Mouse (Mus musculus): Measurements from ENCODE around the gene Rpl23. TPM values are rescaled to one million over a fixed set of nuclear protein-coding genes. Genes with fewer than 3 reads are reported as not detected.

The Rpl23 gene
- 100 to 1,000 TPM; 958 to 975 TPM for total RNA-seq (2021)
- long read RNA-seq, experiment 1, transcript Rpl23-203 (2 exons, 480 nt) = minor isoform, 66 of 641 reads
- long read RNA-seq, experiment 1, transcript Rpl23-201 (5 exons, 1,059 nt) = major isoform, 324 of 641 reads
- long read RNA-seq, experiment 1, partial matches to known transcripts = 249 of 641 reads
- long read RNA-seq, experiment 1, other reads (novel, unspliced or antisense) = 2 of 641 reads
- long read RNA-seq, experiment 2, transcript Rpl23-203 (2 exons, 480 nt) = minor isoform, 14 of 350 reads
- long read RNA-seq, experiment 2, transcript Rpl23-201 (5 exons, 1,059 nt) = major isoform, 238 of 350 reads
- long read RNA-seq, experiment 2, partial matches to known transcripts = 95 of 350 reads
- long read RNA-seq, experiment 2, other reads (novel, unspliced or antisense) = 3 of 350 reads

- DNase-seq = peak; percentile 100
Measured at GRCm38 (mm10) chr11:97781832-97782563, at the start of gene Rpl23. Gene Rpl23 (minus strand): TSS chr11:97782437.

DNA sequence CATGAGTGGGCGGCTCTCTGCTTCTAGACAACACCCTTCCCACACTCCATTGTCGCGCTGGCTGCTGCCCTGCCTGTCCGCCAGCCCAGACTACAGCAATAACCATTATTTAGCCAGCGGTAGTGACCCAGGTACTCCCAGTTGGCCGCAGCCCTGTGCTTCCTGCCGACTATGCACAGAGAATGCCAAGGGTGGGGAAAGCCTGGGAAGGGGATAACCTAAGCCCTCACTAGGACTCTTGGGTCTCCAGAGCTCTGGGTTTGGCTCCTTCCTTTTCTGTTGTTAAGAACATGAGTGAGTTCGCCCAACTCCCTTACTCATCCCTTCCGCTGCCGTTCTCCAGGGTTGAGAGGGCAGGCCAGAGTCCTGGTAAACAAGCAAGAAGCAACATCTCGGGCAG is 49.8 kb upstream of the Rpl23 start:
- peak; percentile 40 for DNase-seq

DNA sequence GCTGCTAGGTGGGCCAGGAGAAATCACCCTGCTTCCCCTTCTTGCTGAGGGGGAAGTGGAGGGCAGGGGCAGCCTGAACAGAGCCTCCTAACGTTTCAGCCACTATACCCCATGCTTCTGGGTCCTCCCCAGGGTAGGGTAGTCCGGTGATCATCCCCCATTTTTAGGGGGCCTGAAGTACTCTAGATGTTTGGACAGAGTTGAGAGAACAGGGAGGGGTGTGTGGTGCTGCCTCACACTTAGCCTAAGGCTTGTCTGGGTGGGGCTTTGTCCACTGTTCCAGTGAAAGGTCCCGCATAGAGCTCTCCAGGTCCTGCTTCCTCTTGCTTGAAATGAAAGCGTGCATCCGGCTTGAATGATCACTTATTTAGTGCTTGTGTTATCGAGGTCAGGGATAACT is 48.3 kb upstream of the Rpl23 start:
- DNase-seq = no peak

GRCm38 (mm10) chr11:97829913-97830476 is 47.8 kb upstream of the Rpl23 start:
- no peak for DNase-seq

DNA sequence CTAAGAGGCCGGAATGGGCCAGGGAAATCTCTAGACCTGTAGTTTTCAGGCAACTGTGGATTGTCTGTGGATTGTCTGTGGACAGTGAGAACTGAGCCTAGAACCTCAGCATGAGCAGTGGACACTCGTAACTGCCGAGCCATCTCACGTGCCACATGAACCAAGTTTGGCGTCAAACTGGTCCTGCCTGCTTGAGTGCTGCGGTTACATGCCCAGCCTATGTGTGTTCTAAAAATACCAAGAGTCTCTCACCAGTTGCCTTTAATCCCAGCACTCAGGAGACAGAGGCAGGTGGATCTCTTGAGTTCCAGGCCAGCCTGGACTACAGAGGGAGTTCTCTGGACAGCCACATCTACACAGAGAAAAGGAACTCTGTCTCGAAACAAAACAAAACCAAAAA is 47.1 kb upstream of the Rpl23 start:
- no peak for DNase-seq

- DNase-seq = no peak
Measured at GRCm38 (mm10) chr11:97827654-97828053, 45.4 kb upstream of the Rpl23 start.

DNA sequence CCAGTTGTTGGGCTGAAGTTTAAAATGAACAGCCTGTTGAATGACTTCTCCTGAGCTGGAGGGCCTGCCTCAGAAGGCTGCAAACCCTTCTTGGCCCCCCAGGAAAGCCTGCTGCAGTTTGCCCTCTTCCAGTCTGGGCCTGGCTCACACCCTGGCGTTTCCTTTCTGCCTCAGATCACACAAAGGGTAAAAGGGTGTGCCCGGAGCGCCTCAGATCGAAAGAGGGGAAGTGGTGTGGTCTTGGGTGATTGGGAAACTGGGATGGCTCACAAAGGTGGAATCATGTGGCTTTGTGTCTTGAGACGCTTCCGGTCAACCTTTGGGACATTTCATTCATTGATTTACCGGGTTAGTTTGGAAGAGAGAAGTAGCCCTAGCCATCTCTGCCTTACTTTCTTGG is 44.2 kb upstream of the Rpl23 start:
- no peak for DNase-seq

DNA sequence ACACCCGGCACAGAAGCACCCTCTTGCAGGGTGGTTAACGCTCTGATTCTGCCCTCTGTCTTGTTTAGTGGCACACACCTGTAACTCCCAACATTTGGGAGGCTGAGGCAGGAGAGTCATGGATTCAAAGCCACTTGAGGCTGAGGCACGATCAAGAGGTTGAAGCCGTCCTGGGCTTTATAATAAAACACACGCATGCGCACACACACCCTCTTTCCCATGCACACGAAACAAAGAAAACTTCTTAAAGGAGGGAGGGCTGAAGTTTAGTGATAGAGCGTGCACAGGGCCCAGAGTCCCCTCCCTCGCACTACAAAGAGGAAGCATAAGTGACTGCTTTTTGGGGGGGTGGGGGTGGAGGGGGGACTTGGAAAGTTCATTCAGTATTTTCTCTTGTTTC is 43.7 kb upstream of the Rpl23 start:
- no peak for DNase-seq

DNA sequence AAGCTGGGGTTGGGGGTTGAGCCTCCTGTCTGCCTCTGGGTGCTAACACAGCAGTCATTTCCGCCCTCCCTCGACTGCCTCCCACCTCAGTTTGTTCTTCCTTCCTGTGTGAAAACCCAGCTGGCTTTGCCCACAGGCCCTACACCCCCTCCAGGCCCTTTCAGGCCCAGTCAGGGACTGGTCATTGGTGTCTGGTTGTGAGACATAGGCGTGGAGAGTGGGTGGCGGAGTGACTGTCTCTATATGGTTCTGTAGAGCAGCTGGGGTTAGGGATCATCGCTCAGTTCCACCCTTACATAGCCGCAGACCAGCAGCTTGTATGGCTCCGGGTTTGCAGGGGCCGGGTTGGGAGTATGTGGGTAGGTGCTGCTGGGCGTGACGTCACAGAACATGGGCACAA is 43.1 kb upstream of the Rpl23 start:
- DNase-seq = no peak

DNA sequence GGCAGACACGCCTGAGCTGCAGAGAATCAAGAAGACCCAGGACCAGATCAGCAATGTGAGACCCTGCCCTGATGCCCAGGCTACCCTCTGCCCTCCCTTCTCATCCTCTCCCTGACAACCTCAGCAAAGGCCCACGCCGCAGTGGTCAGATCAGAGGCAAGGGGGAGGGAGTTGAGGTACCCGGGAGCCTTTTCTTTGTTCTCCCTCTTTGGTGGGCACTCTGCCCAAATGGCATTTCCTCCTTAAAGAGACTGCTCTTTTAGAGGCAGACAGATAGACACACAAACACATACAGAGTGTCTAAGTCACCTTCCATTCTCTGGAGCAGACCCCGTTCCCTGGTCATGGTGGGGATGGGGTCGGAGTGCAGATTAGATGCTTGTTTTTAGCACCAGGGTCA is 42.7 kb upstream of the Rpl23 start:
- DNase-seq = no peak

- DNase-seq = no peak
Measured at GRCm38 (mm10) chr11:97824168-97824567, 41.9 kb upstream of the Rpl23 start.

- DNase-seq = no peak
Measured at GRCm38 (mm10) chr11:97822840-97823603, 40.8 kb upstream of the Rpl23 start.

DNA sequence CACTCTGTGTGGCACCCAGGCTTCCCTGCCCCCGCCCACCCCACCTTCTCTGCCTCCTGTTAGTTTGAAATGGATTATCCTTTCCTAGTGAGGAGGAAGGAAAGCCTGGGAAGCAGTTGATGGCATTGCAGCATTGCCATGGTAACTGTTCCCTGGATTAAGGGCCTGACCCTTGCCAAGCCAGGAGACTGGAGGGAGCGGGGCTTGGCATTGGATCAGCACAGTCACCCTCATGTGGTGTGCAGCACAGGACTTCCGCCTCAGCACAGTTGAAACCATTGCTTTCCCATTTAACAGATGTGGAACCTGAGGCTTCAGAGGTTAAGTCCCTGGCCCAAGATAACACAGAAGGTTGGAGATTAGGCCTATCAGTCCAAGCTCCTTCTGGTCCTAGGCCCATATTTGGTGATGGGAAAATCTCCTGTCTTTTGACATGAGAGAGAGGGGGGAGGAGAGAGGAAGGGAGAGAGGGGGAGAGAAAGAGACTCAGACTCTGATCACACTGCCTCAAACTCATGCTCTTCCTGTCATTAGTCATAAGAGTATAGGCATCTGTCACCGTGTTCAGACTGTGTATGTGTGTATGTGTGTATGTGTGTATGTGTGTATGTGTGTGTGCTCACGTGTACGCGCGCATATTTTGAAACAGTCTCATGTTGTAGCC is 39.3 kb upstream of the Rpl23 start:
- DNase-seq = no peak

DNA sequence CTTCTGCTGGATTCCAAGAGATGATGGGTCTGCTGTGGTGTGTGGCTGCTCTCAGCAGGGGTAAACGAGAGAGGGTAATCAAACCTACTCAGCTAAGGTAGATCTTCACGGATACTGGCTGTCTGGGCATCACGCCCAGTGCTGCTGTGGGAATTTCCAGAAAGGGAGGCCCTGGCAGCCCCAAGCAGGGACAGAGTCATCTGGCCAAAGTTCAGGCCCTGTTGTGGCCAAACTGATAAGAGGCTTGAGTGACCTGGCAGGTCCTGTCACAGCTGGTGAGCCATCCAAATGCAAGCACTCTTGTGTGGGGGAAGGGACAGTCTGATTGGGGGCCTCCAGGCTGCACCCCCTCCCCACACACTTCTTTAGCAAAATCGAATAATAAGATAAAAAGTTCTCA is 38.6 kb upstream of the Rpl23 start:
- peak; percentile 89 for DNase-seq

DNA sequence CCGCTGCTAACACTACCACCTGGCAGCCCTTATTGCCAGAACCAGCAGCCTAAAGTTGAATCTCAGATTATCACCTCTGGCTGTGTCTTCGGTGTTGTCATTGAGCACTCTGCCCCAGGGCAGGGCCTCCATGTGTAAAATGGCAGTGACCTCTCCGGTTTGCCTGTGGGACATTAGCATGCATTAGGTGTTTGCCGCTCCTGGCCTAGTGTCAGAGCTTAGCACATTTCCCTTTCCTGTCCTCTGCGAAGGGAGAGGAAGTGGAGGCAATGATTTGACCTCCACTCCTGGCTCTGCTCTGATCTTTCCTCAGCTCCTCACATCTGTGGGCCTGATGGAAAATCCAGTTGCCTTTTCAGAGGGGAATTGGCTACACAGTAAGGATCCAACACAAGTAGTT is 37.7 kb upstream of the Rpl23 start:
- no peak for DNase-seq

- no peak for DNase-seq
Measured at GRCm38 (mm10) chr11:97819102-97819501, 36.9 kb upstream of the Rpl23 start.

- DNase-seq = peak; percentile 63
Measured at GRCm38 (mm10) chr11:97818571-97818970, 36.3 kb upstream of the Rpl23 start.

- DNase-seq = no peak
Measured at GRCm38 (mm10) chr11:97818003-97818402, 35.8 kb upstream of the Rpl23 start.

- peak; percentile 68 for DNase-seq
Measured at GRCm38 (mm10) chr11:97817379-97817778, 35.1 kb upstream of the Rpl23 start.

DNA sequence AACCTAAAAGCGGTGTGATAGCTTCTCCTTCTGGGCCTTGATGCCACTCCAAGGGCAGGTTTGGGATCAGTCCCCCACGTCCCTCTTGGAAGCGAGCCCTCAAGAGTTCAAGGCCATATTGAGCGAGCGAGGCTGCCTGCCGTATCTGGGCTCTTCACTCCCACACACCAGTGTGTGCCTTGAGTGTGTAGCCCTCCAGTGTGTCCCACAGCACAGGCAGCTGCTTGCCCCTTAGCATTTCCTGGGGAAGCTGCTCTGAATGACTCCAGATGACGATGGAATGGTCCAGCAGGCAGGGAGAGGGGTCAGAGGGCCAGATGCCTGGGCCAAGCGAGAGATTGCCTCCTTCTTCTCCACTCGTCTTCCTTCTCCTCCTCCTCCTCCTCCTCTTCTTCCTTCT is 34.7 kb upstream of the Rpl23 start:
- peak; percentile 52 for DNase-seq

- no peak for DNase-seq
Measured at GRCm38 (mm10) chr11:97816176-97816575, 33.9 kb upstream of the Rpl23 start.

DNA sequence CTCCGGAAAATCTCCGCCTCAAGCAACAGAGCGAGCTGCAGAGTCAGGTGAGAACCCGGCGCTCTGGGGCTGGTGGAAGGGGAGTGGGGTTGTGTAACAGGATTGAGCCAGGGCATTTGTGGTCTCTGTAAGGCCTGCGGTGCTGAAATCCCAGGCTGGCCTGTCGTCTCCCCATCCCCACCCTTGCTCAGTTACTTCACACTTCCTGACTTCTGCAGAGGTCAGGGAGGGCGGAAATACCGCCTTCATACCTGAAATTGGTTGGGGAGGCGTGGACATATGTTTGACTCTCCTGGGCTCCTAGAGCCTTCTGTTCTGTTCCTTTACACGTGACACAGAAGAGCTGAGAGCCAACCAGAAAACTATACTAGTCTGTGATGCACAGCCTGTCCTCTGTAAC is 33.5 kb upstream of the Rpl23 start:
- no peak for DNase-seq
